Mouse (Mus musculus): Measurements from ENCODE around the gene Pdhx.

The Pdhx gene

DNA sequence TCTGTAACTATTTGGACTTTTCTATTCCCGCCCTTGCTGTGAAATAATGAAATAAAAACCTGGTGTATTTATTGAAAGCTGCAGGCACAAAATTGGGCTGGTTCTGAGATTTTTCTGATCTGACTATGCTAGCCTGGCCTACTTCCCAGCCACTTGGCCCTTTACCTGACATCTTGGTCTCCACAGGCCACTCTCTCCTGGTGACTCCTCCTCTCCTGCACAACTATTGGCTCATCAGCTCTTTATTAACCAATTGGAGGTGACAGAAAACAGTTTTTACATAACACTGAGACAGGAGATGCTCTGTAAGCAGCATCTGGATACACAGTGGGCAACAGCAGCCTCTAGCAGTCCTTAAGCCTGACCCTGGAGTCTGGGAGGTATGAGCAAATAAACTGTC lies 83.9 kb downstream of the Pdhx start:
- no peak for DNase-seq (ENCODE audit: low spot score)

DNA sequence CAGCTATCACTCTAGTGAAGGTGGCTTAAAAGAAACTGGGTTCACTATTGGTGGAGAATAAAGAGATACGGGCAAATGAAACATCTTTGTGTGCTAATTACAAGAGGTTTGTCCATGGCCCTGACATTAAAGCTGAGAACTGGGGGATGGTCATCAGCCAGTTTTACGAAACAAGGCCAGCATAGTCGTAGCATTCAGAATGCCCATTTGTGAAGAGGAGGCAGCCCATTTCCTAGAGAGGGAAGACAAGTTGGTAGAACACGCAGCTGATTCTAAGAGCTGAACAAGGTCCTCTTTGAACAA lies 85.7 kb downstream of the Pdhx start:
- DNase-seq (ENCODE audit: low spot score): no peak

DNA sequence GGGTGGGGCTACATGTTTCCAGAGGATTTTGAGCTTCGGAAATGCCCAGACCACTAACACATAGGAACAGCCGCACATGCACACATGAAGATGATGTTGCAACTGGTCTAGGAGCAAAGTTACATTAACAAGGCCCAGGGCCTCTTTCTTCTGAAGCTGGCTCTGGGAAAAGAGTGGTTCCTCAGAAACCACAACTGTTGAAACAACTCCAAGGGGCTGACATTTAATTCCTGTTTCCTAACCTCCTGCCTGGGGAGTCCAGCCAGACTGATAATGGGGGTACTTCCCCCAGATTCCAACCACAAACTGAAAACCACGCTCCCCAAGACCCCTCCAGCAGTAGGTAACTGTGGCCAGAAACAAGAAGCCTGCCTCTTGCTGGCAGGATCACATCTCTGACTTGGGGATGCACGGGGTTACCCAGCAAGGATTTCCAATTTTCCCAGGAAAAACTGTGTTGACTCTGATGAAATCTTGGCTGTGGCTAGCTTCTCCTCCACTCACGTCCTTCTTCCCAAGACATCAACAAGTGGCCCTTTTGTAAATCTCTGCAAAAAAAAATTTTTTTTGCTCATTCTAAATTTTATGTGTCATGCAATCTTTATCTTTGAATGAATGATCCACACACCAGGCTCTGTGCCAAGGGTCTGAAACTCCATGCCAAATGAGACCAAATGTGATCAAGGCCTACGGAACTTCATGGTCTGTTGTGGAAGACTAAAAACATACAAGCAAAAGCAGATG lies 86.2 kb downstream of the Pdhx start:
- no peak for DNase-seq (ENCODE audit: low spot score)

DNA sequence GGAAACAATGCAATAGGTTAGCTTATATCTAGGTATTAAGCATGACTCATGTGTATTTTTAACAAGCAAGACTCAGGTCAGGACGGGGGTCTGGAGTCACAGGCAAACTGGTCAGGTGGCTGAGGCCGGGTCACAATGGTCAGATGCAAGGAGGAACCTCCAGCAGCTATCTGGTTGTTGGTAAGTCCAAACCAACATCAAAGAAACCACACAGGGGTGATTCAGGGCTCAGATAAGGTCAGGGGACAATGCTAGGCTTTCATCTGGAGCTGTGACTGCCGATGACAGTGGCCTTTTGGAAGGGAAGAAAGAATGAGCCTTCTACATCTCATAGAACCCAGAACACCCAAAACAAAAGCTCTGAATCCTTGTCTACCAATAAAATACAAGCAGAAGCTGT lies 86.9 kb downstream of the Pdhx start:
- no peak for DNase-seq (ENCODE audit: low spot score)

DNA sequence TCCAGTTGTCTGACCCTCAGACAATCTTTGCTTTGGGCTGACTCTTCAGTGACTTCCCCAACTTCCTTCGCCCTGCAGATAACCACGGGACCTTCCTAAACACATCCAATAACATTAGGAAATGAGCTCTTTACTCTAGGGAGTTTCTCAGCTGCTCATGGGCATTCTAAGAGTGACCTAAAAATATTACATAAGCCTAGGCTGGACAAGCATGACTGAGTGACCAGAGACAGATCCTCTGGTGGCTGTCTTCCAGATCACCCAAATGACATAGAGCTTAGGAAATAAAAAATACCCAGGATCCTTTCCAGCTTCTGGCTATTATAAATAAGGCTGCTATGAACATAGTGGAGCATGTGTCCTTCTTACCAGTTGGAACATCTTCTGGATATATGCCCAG lies 90.5 kb downstream of the Pdhx start:
- no peak for DNase-seq (ENCODE audit: low spot score)

DNA sequence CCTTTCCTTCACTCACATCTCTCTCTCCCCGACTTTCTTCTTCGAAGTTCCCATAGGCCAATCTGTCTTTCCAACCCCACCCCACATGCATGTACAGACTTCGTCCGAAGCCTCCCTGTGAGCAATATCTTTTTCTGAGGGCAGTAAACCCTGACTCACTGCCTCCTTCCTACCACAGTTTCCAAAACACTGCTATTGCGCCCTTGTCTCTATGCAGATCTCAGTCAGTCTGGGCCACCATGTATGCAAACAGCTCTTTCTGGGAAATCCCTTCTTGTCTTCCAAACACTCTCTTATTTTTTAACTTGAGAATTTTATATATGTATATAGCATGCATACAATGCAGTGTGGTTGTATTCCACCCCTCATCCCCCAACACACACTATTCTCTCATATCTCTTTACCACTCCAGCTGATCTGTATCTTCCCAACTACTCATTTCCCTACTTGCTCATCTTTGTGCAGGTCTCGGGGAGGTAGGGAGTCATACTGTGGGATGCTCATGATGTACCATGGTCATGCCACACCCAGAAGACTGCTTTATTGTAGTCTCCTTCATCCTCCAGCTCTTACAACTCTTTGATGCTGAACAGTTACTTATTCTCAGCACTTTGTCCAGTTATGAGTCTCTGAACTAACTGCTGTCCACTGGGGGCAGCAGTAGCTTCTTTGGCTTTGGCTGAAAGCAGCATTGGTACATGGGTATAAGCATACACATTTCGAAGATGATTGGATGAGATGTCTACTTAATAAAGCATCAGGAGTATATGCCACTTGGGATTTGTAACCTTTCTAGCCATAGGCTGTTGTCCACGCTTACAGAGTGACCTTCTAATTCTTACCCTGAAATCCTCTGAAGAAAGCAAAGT lies 91.6 kb downstream of the Pdhx start:
- peak; percentile 10 for DNase-seq (ENCODE audit: low spot score)

DNA sequence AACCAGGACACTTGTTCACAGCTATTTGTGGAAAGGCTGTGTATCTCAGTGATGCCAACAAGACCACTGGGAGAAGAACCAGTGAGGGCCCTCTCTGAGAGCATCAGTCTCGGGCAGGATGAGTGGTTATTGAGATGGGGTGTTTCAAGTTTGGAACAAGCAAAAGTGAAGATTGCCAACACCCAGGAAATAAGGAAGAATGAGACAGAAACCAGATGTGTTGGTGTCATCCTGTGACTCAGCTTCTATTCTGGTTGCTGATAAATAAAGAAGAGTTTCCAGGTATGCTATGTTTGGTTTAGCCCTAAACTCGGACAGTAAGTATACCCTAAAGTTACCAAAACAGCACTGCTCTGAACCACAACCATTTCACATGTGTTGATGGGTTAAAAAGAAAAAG lies 92.4 kb downstream of the Pdhx start:
- no peak for DNase-seq (ENCODE audit: low spot score)

DNA sequence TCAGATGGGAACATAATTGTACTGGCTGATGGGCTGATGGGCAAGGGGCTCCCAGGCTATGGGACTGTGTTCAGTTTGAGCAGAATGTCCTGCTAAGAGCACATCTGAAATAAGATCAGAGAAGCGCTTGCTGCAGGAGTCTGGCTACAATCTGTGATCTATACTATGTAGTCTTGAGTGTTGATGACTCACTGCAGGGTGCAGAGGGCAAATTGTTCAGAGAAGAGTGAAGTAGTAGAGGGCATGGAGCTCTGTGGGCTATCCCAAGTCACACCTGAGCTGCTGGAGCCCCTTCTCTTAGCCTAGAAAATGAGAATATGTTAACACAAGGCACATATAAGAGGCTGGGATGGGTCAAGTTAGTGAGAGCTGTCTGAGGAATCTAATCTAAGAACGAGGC lies 93.8 kb downstream of the Pdhx start:
- no peak for DNase-seq (ENCODE audit: low spot score)

DNA sequence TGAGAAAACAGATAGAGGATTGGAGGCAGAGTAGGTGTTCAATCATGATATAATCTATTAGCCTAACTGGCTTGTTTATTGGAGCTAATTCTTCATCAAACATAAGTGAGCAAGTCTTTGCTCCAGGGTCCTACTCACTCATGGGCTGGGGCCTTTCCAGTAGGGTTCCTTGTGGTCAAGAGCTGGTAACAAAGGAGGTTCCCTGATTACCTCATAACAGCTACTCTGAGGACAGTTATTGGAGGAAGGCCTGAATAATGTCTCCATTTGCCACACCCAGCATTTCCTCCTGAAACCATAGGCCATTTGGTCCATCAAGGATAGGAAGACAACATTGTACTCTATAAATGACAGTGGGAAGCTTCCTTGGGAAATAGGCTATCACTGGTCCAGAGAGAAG lies 94.2 kb downstream of the Pdhx start:
- no peak for DNase-seq (ENCODE audit: low spot score)

DNA sequence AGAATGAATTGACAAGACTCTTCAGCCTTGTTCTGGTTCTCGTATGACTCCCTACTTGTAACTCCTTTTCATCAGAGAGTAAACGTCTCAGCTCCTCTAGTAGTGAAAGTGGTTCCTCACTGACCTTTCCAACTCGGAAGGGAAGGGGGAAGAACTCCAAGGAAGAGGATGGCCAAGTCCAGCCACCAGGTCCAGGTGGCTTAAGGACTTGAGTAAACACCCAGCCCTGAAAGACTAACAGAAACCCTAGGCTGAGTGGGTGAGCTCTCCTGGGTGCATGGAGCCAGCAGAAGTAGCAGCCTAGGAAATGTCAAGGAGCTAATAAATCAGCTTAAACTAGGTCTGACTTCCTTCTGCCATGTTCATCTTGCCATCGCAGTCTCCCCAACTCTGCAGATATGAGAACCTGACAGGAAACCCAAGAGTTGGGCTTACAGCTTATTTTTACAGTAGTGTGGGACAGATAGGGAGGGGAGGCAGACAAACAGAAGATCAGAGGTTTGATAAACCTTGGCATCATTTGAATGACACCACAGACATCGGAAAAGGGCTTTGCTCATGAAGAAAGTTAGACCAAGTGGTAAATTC lies 97.9 kb downstream of the Pdhx start:
- DNase-seq (ENCODE audit: low spot score): no peak

DNA sequence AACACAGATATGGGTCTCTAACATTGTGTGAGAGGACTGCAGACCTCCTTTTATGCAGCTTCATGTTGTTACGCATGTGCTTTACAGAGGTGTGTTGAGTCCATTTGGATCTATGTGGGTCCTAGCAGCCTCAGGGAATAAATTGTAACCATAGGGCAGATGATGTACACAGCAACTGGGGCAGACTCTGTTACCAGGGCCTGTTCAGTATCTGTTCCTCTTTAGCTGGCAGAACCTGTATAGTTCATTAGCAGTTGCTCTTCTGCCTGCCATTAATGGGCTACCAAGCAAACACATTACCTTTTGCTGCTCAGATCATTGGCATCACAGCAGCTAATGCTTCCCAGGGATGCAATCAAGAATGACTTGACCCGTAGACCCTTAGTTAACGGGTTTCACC lies 100.2 kb downstream of the Pdhx start:
- DNase-seq (ENCODE audit: low spot score): no peak

DNA sequence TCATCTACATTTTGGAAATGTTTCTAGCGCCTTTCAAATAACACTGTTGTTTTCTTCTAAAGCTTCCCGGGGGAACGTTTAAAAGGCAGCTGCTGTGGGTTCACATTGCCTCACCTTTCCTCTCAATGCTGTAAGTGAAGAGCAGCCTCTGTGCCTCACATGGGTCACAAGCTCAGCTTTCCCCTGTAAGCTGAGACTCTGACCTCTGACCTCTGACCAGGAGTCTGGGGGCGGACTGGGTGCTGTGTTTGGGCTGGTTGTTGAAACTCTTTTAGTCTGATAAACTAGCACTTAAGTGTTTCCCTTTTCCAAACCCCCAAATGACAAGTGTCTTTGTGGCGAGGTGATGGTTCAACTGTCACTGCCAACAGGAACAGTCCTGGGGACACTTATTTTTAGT lies 100.7 kb downstream of the Pdhx start:
- DNase-seq (ENCODE audit: low spot score): no peak

DNA sequence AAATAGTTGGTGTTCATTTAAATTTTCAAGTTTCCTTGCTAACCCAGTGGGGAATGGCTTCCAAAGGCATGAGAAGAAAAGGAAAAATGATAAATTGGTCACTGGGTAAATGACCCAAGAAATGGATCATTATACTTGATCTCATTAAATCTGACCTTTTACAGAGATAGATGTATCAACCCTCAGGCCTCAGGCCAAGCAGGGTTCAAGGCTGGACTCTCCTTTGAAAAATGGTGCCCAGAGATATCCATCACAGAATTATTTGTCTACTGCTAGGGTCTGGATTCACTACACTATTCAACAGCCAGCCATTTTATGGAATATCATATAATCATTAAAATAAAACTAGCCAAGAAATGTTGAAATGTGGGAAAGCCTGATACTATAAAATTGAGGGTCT lies 101.4 kb downstream of the Pdhx start:
- DNase-seq (ENCODE audit: low spot score): no peak
